Mouse (Mus musculus): Measurements from ENCODE around the gene Sptb.

GRCm38 (mm10) chr12:76640620-76641019, 69.7 kb downstream of the Sptb start:
- TF ChIP-seq CTCF (IDR thresholded peaks at IDR 0.05; ENCODE audit: borderline replicate concordance, insufficient read depth, low read depth, low read length) (no peak), POLR2A (IDR thresholded peaks at IDR 0.05; ENCODE audit: borderline replicate concordance, insufficient read depth, low read length) (no peak)

All from cerebellum, adult 2 months (tissue).